Mouse (Mus musculus) kidney, adult 11 months (tissue): ENCODE data around the gene Bnipl.
A peak's percentile ranks its signal among the peaks of the same experiment; 100 is the strongest.

ENCODE experiments used
- DNase-seq: peaks from one replicate; pipeline ENCODE4 v3.0.0; 2022

The Bnipl gene

GRCm38 (mm10) chr3:95277149-95277551 is 26.2 kb upstream of the Bnipl start:
- no peak for DNase-seq

DNA sequence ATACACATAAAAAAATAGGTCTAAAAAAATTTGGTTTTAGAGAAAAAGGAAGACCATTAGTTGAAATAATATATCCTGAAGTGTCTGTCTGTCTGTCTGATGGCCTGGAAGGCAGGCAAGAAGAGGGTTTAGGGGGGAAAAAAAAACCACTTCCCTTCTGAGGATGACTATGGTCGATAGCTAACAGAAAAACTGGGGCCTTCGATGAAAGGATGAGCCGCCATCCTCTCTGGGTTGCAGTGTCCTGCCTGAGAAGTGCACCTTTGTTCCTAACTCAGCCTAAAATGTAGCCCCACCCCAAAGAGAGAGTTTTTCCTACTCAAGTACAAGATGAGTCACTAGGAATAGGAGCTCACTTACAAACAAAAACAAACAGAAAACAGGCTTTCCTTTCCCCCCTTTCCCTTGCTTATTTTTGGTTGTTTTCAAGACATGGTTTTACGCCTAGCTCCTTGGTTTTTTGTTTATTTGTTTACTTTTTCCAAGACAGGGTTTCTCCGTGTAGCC is 25.5 kb upstream of the Bnipl start:
- DNase-seq: no peak

DNA sequence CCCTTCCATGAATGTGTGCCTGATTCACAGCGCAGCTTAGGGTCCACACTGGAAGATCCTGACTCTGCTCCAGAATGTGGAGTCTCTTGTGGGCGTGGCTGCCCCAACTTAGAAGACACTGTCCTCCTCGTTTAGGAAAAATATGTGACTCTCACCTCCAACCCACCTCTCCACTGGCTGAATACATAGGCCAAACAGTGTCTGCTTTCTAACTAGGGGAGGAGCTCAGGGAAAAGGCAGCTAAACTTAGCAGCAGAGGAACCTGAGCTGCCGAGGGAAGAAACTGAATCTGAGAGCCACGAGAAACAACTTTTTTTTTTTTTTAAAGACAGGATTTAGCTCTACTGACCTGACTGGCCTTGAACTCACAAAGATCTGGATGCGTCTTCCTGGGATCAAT is 24.2 kb upstream of the Bnipl start:
- no peak for DNase-seq

GRCm38 (mm10) chr3:95274453-95274852 is 23.5 kb upstream of the Bnipl start:
- no peak for DNase-seq

- DNase-seq: no peak
These were observed 22.5 kb upstream of the Bnipl start for GRCm38 (mm10) chr3:95273471-95273870.

DNA sequence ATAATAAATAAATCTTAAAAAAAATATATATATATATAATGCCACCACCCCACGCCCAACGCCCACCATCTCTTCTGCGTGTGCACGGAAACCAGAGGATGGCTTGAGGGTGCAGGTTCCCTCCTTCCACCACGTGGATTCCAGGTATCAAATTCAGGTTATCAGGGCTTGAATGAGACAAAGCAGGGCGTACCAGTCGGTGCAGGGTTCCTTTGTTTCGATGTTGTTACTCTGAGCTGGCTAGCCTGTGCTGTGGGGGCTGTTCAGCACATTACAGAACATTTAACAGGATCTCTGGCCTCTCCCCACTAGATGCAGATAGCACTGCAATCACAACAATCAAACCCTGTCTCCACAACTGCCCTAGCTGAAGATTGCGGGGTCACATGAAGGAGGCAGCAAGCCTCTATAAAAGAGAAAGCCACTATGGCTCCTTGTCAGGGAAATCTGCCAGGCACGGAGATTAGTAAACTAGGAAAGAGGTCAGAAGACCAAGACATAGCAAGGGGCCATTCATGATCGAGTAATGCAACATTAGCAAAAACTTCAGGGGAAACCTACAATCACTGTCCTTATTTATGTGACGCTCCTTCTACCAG is 19.9 kb upstream of the Bnipl start:
- no peak for DNase-seq

- DNase-seq: no peak
These were observed 18.8 kb upstream of the Bnipl start for GRCm38 (mm10) chr3:95269789-95270188.

GRCm38 (mm10) chr3:95267855-95268254 is 16.9 kb upstream of the Bnipl start:
- DNase-seq: peak; percentile 53

GRCm38 (mm10) chr3:95266052-95266451 is 15.1 kb upstream of the Bnipl start:
- DNase-seq: no peak

DNA sequence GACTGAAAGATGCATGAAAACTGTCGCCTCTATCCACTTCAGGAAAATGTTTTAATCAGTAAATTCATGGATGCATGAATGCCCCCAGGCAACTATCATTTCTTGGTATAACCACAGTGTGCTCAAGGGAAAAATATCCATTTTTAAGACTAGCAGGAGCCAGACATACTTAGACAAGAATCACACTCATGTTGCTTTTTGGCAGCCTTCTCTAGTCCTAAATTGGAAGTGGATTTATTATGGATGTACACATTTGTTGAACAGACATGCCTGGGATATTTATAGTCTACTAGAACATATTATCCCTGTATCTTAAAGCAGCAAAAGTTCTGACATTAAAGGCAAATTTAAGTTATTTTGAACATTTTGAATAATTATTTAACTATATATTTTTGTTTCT is 13.7 kb upstream of the Bnipl start:
- DNase-seq: no peak

- DNase-seq: peak; percentile 91
These were observed 12.2 kb upstream of the Bnipl start for GRCm38 (mm10) chr3:95263089-95263739.

GRCm38 (mm10) chr3:95261975-95262374 is 11.0 kb upstream of the Bnipl start:
- DNase-seq: no peak

- DNase-seq: peak; percentile 66
These were observed 5.9 kb upstream of the Bnipl start for GRCm38 (mm10) chr3:95256931-95257330.

DNA sequence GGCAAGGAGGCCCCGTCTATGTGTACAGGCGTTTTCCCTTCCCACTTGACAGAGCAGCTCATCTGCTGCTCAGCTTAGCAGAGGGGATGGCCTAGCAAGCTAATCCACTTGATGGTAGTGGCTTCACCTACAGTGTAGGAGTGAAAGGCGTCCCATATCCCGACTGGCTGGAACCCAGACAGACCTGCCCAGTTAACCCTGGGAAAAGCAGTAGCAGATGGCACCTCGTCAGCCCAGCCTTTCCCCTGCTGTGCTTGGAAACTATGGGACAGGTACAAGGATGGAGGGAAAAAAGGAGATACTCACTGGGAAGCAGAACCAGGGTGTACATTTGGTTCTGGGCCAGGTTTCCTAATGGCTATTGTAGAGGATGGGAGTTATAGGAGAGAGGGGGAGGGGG is 632 bp downstream of the Bnipl start:
- DNase-seq: no peak

DNA sequence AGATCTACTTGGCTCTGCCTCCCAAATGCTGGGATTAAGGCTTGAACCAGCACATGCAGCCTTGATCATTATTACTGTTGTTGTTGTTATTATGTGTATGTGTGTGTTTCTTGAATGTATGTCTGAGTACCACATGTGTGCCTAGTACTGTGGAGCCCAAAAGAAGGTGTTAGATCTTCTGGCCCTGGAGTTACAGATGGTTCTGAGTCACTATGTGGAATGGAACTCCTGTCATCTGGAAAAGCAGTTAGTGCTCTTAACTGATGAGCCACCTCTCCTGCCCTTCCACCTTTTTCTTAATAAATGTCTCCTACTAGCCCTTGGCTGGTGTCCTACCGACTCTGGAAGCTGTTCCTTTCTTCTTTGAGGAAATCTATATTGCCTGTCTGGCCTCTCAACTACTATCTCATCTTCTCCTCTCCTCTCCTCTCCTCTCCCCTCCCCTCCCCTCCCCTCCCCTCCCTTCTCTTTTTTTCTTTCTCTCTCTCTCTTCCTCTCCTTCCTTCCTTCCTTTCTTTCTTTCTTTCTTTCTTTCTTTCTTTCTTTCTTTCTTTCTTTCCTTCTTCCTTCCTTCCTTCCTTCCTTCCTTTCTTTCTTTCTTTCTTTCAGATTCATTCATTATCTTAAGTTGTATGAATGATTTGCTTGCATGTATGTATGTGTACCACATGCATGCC is 3.2 kb downstream of the Bnipl start:
- DNase-seq: no peak

GRCm38 (mm10) chr3:95246465-95247231 is 4.3 kb downstream of the Bnipl start:
- DNase-seq: peak; percentile 50

DNA sequence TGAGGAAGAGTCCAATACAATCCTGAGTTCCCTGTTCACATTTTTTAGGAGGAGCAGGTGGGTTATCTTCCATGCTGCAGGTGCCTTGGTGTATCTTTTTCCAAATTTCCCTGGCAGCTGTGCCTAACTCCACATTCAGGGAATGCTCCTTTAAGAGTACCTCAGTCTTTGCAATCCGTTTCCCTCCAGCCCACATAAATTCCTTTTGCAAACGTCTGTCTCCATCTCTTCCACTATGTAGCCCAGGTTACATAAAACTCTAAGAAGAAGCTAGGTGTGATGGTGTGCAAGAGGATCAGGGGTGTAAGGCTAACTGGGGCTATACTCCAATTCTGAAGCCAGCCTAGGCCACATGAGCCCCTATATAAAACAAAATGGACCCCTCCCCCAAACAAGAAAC is 7.9 kb downstream of the Bnipl start:
- DNase-seq: no peak

DNA sequence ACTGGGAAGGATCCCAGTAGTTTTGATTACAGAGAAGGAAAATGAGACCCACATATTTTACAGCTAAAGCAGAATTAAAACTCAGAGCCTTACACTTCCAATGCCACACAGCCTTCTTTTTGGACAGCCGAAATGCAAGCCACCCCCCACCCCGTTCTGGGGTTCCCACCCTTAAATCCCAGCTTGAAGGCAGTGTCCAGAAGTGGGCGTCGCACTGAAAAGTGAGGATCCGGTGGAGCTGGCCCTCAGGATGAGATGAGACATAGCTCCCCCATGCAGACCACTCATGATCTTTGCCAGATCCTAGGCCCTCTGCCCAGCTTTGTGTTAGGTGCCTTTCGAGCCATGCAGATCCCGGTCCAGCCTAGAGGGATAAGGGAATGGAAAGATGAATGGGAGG is 9.5 kb downstream of the Bnipl start, which contains the start of gene Gm128:
TSS of gene Gm128 (minus strand) at position 101 of the 400 bp plus-strand sequence.
- no peak for DNase-seq

DNA sequence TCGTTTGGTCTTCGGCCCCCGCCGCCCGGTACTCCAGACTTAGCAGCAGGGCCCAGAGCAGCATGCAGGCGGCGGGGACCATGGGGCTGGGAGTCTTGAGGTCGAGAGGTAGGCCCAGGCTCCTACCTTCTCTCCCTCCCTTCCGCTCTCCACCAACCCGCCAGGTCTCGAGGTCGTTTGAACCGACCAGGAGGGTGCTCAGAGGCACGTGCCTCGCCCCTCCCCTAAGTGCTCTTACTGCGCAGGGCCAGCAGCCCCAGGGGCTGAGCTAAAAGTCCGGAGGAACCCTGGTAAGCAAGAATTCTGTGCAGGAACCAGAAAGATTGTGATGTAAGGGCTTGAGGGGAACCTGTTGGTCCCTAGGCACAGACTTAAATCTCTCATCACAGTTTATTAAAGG is 10.1 kb downstream of the Bnipl start:
- no peak for DNase-seq

GRCm38 (mm10) chr3:95239971-95240370 is 11.0 kb downstream of the Bnipl start:
- DNase-seq: peak; percentile 23

DNA sequence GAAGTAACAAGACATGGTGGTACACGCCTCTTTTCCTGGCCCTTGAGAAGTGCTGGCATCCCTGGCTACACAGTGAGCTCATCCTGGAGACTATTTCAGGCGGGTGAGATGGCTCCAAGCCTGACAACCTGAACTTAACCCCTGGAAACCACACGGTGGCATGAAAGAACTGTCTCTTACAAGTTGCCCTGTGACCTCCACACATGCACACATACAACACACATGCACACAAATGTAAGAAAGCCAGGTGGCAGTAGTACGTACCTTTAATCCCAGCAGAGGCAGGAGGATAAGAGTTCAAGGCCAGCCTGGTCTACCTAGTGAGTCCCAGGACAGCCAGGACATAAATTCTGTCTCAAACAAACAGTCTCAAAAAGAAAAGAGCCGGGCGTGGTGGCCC is 12.0 kb downstream of the Bnipl start:
- no peak for DNase-seq

GRCm38 (mm10) chr3:95237541-95238099 is 13.4 kb downstream of the Bnipl start:
- no peak for DNase-seq
